Mouse (Mus musculus) kidney, adult 8-10 months (tissue): ENCODE measurements at regions not wholly inside any gene's neighbourhood (a gene's known extent, or its start where the extent isn't known, plus 50 kb on each side); places are given as distances from the start of the nearest gene placed in this dataset.

Experiments used
- DNase-seq, 2 experiments: peaks; one replicate each; pipeline ENCODE4 v3.0.0; 2022

- DNase-seq: no peak
These were observed 224.6 kb downstream of the Slc16a7 start for GRCm38 (mm10) chr10:125164671-125165070.

GRCm38 (mm10) chr10:125161077-125161476, 228.2 kb downstream of the Slc16a7 start:
- no peak for DNase-seq

- no peak for DNase-seq
These were observed 240.5 kb downstream of the Slc16a7 start for GRCm38 (mm10) chr10:125148753-125149152.

- DNase-seq: no peak
These were observed 242.0 kb downstream of the Slc16a7 start for GRCm38 (mm10) chr10:125147239-125147782.

GRCm38 (mm10) chr10:125146365-125146764, 242.9 kb downstream of the Slc16a7 start:
- no peak for DNase-seq

GRCm38 (mm10) chr10:125145809-125146208, 243.5 kb downstream of the Slc16a7 start:
- no peak for DNase-seq

- no peak for DNase-seq
These were observed 267.5 kb downstream of the Slc16a7 start for GRCm38 (mm10) chr10:125121762-125122161.

GRCm38 (mm10) chr10:125114318-125114717, 274.9 kb downstream of the Slc16a7 start:
- peak in 1 of 2 experiments; percentile 1 for DNase-seq

- no peak for DNase-seq
These were observed 280.3 kb downstream of the Slc16a7 start for GRCm38 (mm10) chr10:125108986-125109385.

- DNase-seq: no peak
These were observed 304.3 kb downstream of the Slc16a7 start for GRCm38 (mm10) chr10:125084975-125085374.

GRCm38 (mm10) chr10:125072401-125072800, 316.9 kb downstream of the Slc16a7 start:
- no peak for DNase-seq

- DNase-seq: no peak
These were observed 319.0 kb downstream of the Slc16a7 start for GRCm38 (mm10) chr10:125070246-125070645.

- DNase-seq: no peak
These were observed 350.0 kb downstream of the Slc16a7 start for GRCm38 (mm10) chr10:125039290-125039689.

GRCm38 (mm10) chr10:125035631-125036030, 353.6 kb downstream of the Slc16a7 start:
- no peak for DNase-seq

- DNase-seq: no peak
These were observed 360.9 kb downstream of the Slc16a7 start for GRCm38 (mm10) chr10:125028347-125028746.

GRCm38 (mm10) chr10:125026851-125027250, 362.4 kb downstream of the Slc16a7 start:
- DNase-seq: no peak
